Mouse (Mus musculus) embryo, embryonic 11.5 days (tissue): ENCODE data around the gene Gsk3a.
A peak's percentile ranks its signal among the peaks of the same experiment; 100 is the strongest.

Experiments used
- DNase-seq: peaks from one replicate; pipeline ENCODE4 v3.0.0-alpha.2; 2012; ENCODE audit warnings: low read depth, low spot score

The Gsk3a gene

GRCm38 (mm10) chr7:25250141-25250972 is 12.7 kb upstream of the Gsk3a start, which contains the start of gene Erf:
Gene Erf (minus strand): TSS chr7:25250761.
- DNase-seq = peak; percentile 88

- peak; percentile 75 for DNase-seq
Observed at GRCm38 (mm10) chr7:25249314-25250140, 11.9 kb upstream of the Gsk3a start.

- no peak for DNase-seq
Observed at GRCm38 (mm10) chr7:25248846-25249313, 11.2 kb upstream of the Gsk3a start.

GRCm38 (mm10) chr7:25248018-25248647 is 10.5 kb upstream of the Gsk3a start:
- no peak for DNase-seq

- DNase-seq = no peak
Observed at GRCm38 (mm10) chr7:25247498-25247897, 9.8 kb upstream of the Gsk3a start.

GRCm38 (mm10) chr7:25246759-25247137 is 9.1 kb upstream of the Gsk3a start:
- no peak for DNase-seq

- no peak for DNase-seq
Observed at GRCm38 (mm10) chr7:25246079-25246758, 8.6 kb upstream of the Gsk3a start.

GRCm38 (mm10) chr7:25244562-25245369 is 7.1 kb upstream of the Gsk3a start:
- no peak for DNase-seq

GRCm38 (mm10) chr7:25243361-25243760 is 5.7 kb upstream of the Gsk3a start:
- DNase-seq = no peak

- DNase-seq = no peak
Observed at GRCm38 (mm10) chr7:25241062-25241461, 3.4 kb upstream of the Gsk3a start.

- no peak for DNase-seq
Observed at GRCm38 (mm10) chr7:25240631-25241030, 3.0 kb upstream of the Gsk3a start.

GRCm38 (mm10) chr7:25238829-25239623 is 1.4 kb upstream of the Gsk3a start:
- DNase-seq = peak; percentile 77

- DNase-seq = peak; percentile 92
Observed at GRCm38 (mm10) chr7:25238015-25238706, 510 bp upstream of the Gsk3a start.

GRCm38 (mm10) chr7:25235526-25235925 is 2.1 kb downstream of the Gsk3a start:
- no peak for DNase-seq

GRCm38 (mm10) chr7:25233061-25233460 is 4.6 kb downstream of the Gsk3a start:
- no peak for DNase-seq

GRCm38 (mm10) chr7:25232101-25232648 is 5.5 kb downstream of the Gsk3a start:
- no peak for DNase-seq

- no peak for DNase-seq
Observed at GRCm38 (mm10) chr7:25230690-25231285, 6.9 kb downstream of the Gsk3a start.

GRCm38 (mm10) chr7:25227523-25228300 is 9.9 kb downstream of the Gsk3a start:
- DNase-seq = no peak
